Mouse (Mus musculus): ENCODE data around the gene Rarb.

The Rarb gene

GRCm38 (mm10) chr14:16551843-16552242 is 267.1 kb downstream of the Rarb start:
- CTCF ChIA-PET: no interaction called here
- POLR2A ChIA-PET: no interaction called here

DNA sequence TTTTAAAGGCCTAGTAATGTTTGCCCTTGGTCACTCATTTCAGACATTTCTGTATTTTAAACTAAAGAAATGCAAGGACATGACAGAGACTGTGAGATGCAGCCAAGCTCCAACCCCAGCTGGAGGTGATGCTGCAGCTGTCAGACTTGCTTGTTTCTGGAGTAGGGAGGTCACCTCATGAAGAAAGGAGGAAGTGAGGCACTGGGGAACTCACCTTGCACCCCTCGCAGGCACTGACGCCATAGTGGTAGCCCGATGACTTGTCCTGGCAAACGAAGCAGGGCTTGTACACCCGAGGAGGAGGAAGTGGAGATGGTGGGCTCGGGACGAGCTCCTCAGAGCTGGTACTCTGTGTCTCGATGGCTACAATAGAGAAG is 270.8 kb downstream of the Rarb start:
- ChIA-PET CTCF (no interaction called here), POLR2A (no interaction called here)

DNA sequence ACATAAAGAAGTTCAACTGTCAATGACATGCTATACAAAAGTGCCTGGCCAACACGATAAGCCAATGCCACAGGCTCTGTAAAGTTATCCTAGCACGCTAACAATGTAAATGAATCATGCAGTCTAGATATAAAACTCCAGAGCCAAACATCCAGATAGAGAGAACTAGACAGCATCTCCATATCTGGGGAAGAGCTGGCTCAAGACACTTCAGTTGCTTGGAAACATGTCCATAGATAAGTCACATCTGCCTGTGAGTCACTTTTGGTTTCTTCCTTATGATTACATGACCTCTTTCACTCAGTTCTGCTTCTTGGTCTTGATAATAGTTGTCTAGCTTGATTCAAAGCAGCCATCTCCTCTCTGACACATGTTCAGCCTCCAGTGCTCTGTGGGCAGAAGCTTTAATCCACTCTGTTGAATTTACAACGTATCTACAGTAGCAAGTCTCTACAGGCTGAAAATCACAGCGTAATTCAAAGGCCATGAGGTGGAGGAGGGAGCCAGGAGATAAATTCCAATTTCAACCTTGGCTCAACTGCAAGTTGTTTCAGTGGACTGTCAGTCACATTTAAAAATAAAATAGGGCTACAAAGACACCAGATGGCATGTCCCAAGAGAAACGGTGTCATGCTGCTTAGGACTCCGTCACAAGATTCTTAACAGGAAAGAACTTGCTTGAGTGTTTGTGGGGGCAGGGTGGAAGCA is 271.3 kb downstream of the Rarb start:
- ChIA-PET POLR2A (no interaction called here), CTCF (no interaction called here)

- POLR2A ChIA-PET: interaction anchor here in 1 of 4 experiments (0.6 kb wide), 1 partner anchor 10 kb away, joined by 3 read pairs; no protein-coding TSS in a partner anchor
- CTCF ChIA-PET: no interaction called here
Observed at GRCm38 (mm10) chr14:16544995-16545394, 274.0 kb downstream of the Rarb start.

GRCm38 (mm10) chr14:16541641-16542040 is 277.3 kb downstream of the Rarb start:
- POLR2A ChIA-PET: no interaction called here
- CTCF ChIA-PET: no interaction called here

- ChIA-PET POLR2A (no interaction called here), CTCF (interaction anchor here in 1 of 4 experiments (0.7 kb wide), 1 partner anchor 1215 kb away, joined by 11 read pairs; no protein-coding TSS in a partner anchor)
Observed at GRCm38 (mm10) chr14:16537433-16537832, 281.5 kb downstream of the Rarb start.

- POLR2A ChIA-PET: no interaction called here
- CTCF ChIA-PET: interaction anchor here in 1 of 4 experiments (0.5 kb wide), 1 partner anchor 1665 kb away, joined by 3 read pairs; no protein-coding TSS in a partner anchor
Observed at GRCm38 (mm10) chr14:16528631-16529030, 290.3 kb downstream of the Rarb start.

DNA sequence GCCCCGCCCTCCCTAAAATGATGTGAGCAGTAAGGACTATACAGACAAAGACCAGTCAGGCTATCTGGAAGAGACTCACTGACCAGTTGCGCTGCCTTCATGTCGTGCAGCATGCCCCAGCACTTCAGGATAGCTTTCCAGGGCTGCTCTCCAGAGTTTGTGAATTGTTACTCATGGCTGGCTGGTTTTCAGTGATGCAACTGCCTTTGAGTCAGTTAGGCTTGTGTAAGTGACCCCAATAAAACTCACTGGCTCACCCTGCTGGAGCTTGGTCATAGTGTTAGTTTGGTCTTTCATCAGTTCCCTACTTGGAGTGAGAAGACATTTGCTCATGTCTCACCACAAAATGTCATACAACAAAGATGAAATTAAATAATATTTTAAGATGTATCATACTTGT is 292.8 kb downstream of the Rarb start:
- CTCF ChIA-PET: interaction anchor here in 1 of 4 experiments (1.7 kb wide), 1 partner anchor 92 kb away, joined by 4 read pairs; no protein-coding TSS in a partner anchor
- POLR2A ChIA-PET: no interaction called here

- ChIA-PET CTCF (interaction anchor here in 1 of 4 experiments (1.7 kb wide), 1 partner anchor 91 kb away, joined by 4 read pairs; no protein-coding TSS in a partner anchor), POLR2A (interaction anchor here in 1 of 4 experiments (0.8 kb wide), 1 partner anchor 261 kb away, joined by 5 read pairs; no protein-coding TSS in a partner anchor)
Observed at GRCm38 (mm10) chr14:16525137-16525924, 293.6 kb downstream of the Rarb start.

- CTCF ChIA-PET: no interaction called here
- POLR2A ChIA-PET: no interaction called here
Observed at GRCm38 (mm10) chr14:16522852-16523251, 296.1 kb downstream of the Rarb start.

DNA sequence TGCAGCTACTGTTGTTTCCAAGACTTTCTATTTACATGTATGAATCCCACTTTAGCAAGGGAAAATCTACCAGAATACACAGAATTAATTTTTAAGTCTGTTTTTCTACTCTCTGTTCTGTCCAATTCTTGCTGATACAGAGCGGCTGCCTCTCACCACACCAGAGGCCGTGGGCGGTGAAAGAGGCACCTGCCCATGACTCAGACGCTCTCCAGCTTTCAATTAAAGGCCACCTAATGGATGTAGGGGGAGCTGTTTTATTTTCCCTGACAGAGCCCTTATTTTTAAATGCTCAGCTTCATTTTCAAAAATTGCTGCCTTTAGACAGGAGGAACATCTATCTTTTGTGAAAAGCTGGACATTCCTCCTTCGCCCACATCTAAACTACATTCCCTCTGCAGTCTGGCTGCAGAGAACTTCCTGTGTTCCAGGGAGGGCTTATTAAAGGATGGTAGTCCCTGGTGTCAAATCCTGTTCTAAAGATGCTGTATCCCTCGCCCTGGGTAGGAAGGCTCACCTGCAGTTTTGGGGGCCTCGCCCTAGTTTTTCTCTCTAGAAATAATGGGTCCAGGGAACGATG is 299.3 kb downstream of the Rarb start:
- ChIA-PET CTCF (no interaction called here), POLR2A (no interaction called here)

DNA sequence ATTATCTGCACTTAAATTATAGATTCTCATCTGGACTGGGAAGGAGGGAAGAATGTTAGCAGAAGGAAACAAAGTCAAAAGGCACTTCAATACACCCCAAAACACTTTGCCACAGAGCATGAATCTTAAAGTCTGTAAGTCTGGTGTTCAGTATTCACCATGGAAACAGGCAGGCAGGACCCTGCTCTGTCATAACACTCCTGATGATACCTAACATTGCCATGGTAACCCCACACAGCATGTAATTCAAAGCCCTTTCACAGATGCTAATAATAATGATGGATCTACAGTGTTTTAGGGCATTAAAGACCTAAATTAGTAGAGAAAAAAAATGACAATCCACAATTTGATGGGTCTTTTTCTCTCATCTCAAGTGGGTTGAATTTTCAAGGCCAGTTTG is 301.0 kb downstream of the Rarb start:
- ChIA-PET CTCF (no interaction called here), POLR2A (no interaction called here)

- CTCF ChIA-PET: no interaction called here
- POLR2A ChIA-PET: no interaction called here
Observed at GRCm38 (mm10) chr14:16515731-16516130, 303.2 kb downstream of the Rarb start.

DNA sequence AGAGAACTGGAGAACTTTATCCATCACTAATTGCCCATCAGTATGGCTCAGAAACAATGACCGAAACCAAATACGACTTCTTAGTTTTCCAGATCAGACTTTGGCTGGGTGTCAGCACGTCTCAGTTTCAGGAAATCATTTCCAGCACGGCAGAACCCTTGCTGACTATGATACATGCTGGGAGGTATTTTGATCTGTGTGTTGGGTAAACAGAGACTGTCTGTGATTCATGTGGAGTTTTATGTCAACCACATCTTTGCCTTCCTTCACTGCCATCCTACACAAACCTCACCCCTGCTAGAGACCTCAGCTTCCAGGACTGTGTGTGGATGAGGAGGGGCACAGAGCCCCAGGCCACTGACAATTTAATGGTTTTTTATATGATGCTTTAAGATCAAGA is 308.4 kb downstream of the Rarb start:
- ChIA-PET POLR2A (no interaction called here), CTCF (interaction anchor here in 1 of 4 experiments (0.7 kb wide), 1 partner anchor 31 kb away, joined by 3 read pairs; no protein-coding TSS in a partner anchor)

GRCm38 (mm10) chr14:16509825-16510224 is 309.1 kb downstream of the Rarb start:
- ChIA-PET POLR2A (no interaction called here), CTCF (no interaction called here)

- POLR2A ChIA-PET: no interaction called here
- CTCF ChIA-PET: no interaction called here
Observed at GRCm38 (mm10) chr14:16508760-16509159, 310.2 kb downstream of the Rarb start.

- POLR2A ChIA-PET: no interaction called here
- CTCF ChIA-PET: interaction anchor here in 1 of 4 experiments (0.6 kb wide), 1 partner anchor 1431 kb away, joined by 3 read pairs; no protein-coding TSS in a partner anchor
Observed at GRCm38 (mm10) chr14:16497226-16497661, 321.7 kb downstream of the Rarb start.

GRCm38 (mm10) chr14:16483656-16484380 is 335.1 kb downstream of the Rarb start:
- ChIA-PET CTCF (no interaction called here), POLR2A (interaction anchor here in 1 of 4 experiments (1.0 kb wide), 1 partner anchor 10 kb away, joined by 3 read pairs; no protein-coding TSS in a partner anchor)

DNA sequence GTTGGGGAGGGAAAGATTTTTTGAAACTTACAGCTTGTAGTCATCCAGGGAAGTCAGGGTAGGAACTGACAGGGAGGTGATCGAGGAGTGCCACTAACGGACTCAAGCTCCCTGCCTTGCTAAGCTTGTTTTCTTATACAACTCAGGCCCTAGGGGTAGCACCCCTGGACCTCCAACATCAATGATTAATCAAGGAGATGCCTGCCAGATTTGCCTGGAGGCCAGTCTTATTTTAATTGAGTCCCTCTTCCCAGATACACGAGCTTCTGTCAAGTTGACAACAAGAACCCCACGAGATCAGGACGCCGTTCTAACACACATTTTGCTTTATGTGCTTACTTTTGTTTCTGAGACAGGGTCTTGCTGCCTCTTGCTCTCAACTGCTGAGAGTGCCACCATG is 338.3 kb downstream of the Rarb start:
- CTCF ChIA-PET: no interaction called here
- POLR2A ChIA-PET: no interaction called here

- POLR2A ChIA-PET: no interaction called here
Observed at GRCm38 (mm10) chr14:16479521-16479920, 339.4 kb downstream of the Rarb start.

More at GRCm38 (mm10) chr14:16479521-16479920, 339.4 kb downstream of the Rarb start:
- CTCF ChIA-PET: interaction anchor here in 1 of 4 experiments (0.6 kb wide), 1 partner anchor 32 kb away, joined by 3 read pairs; no protein-coding TSS in a partner anchor

Measured in embryonic stem cell, embryonic (primary cell).